Mouse (Mus musculus) heart, adult 11 months (tissue): ENCODE measurements around the gene Cmas.

ENCODE experiments used
- DNase-seq: peaks from one replicate; pipeline ENCODE4 v3.0.0; 2022

The Cmas gene

DNA sequence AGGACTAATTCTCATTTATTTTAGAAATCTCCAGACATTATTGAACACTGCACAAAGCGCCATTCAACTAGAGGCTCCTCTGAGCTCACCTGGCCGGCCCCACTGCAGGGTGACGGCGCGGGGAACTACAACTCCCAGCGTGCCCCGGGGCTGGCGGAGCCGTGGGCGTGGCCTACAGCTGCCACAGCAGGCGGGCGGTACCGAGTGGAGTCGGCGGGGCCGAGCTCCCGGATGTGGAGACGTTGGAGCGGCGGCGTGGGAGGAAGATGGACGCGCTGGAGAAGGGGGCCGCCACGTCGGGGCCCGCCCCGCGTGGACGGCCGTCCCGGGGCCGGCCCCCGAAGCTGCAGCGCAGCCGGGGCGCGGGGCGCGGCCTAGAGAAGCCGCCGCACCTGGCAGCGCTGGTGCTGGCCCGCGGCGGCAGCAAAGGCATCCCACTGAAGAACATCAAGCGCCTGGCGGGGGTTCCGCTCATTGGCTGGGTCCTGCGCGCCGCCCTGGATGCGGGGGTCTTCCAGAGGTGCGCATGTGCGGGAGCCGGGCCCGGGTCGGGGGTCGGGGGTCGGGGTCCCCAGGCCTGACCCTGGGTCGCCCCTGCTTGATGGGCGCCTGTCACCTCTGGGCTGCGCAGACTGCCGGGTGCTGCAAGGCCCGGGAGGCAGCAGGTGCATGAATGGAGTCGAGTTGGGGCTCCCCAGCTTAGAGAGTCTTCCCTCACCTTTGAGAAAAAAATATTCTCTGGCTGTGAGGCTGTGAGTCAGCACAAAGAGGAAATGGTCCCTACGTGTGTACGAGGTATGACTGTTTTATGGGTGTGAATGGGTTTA is at the start of gene Cmas:
Cmas (plus strand) TSS at position 180 of the 827 bp plus-strand sequence.
- DNase-seq: peak; percentile 99

DNA sequence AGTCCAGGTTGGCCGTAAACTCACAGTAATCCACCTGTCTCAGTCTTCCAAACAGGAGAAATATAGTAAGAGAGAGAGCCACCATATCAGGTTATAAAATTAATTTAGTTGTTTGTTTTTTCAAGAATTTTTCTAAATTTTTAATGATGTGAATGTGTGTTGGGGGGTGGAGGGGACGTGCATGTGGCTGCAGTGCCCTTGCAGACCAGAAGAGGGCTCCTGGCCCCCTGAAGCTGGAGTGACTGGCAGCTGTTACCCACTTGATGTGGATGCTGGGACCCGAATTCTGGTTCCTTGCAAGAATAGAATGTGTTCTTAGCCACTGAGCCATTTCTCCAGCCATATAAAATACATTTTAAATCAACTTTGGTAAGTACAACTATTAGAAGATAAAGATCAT is 49.8 kb upstream of the Cmas start:
- DNase-seq: no peak

DNA sequence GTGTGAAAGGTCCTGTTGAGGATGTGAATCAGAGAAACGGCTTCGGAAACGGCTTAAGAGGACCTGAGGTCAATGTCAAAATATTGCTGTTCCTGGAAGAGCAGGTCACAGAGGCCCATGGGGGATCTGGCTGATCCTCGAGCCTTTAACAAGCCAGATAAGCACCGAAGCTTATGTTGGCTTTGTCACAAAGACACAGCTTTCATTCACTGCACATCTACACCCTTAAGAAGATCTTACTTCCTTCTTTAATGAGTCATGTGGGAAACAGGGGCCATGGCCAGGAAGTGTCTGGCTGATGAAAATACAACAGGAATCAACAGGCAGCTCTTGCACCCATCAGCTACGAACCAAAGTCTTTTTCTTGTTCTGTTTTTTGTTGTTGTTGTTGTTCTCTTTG is 48.1 kb upstream of the Cmas start:
- peak; percentile 95 for DNase-seq

DNA sequence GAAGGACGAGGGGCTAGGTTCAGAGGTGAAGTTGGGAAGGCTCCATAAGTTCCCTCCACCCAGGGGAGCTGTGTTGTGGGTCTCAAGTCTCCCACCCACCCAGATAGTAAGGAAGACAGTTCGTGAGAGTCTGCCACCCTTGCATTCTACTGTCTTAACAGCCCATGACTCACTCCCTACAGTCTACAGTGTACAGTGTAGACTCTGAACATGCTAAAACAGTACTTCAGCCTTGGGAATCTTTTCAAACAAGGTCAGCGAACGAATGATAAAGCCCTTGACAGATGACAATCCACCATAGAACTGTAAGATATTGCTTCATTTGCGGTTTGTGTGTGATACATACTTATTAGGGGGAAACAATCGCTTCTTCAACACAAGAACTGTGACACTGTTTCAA is 45.8 kb upstream of the Cmas start:
- DNase-seq: no peak

DNA sequence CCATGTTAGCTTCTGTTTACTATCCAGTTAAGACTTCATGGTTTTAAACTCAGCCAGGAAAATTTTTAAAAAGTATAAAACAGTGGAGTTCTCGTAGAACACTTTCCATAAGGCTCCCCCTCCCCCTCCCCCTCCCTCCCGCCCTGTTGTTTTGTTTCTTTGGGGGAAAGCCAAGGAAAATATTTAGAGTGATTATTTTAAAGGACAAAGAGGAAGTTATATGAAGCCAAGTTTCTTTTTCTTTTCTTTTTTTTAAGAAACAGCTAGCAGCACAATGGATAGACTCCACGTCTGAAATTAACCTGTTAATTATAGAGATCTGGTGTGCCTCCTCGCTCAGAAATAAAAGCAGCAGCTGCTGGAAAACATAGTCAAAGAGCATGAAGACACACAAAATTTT is 45.4 kb upstream of the Cmas start:
- DNase-seq: no peak

DNA sequence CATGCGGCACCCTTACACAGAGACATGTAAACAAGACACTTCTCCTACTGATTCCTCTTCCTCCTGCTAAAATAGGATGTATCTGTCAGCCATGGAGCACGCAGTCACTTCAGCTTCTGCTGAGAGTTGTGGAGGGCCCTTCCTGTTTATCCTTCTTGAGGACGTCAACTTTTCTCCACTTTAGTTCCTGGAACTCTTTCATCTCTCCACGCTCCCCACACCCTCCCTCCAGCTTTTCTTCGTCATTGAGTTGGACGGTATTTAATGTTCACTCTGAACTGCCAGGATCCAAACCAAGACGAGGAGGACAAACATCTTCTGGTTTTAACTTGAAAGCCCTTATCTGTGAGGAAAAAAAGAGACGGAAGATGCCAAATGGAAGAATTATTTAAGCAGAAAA is 41.5 kb upstream of the Cmas start:
- DNase-seq: peak; percentile 94

DNA sequence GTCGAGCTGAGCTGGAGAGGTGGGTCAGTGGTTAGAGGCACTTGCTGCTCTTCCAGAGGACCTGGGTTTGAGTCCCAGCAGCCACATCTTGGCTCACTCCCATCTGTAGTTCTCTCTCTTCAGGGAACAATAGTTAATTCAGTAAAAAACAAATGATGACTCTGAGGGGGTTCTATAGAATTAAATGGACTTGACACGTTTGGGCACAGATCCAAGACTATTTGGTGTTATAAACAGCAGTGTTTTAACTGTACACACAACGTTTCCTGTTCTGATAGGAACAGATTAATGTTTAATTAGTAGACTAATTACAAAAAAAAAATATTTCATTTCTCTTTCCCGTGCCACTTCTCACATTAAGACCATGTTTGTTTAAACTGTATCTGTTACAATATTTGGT is 39.3 kb upstream of the Cmas start:
- no peak for DNase-seq

DNA sequence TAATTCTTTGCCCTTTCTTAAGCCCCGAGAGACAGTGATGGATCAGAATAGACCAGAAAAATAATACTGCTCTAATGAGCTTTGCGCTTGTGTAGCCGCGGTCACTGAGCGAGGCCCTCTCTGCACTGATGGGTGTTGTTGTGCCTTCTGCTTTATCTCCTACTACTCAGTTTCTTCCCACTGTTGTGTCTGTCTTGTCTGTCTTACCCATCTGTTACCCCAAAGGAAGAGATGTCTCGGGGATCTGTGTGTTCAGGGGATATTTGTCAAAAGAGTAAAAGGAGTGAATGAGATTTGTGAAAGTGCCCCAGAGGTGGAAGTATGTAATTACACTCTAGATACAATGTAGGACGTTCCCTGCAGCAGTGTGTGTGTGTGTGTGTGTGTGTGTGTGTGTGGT is 38.3 kb upstream of the Cmas start:
- DNase-seq: no peak

DNA sequence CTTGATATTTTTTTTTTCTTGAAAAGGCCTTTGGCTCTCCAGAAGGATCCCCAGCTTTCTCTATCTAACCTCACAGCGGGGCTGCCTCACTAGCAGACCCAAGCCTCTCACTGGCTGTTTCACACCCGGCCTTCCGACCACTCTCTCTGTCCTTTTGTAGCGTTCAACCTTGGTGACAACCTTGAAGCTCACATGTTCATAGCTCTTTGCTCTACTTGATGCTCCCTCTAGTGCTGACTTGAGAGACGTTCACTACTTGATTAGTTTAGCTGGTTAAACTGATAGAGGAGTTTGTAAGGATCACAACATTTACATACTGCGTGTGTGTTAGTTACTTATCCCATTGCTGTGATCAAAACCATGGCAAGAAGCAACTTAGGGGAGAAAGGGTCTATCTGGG is 35.8 kb upstream of the Cmas start:
- DNase-seq: no peak

DNA sequence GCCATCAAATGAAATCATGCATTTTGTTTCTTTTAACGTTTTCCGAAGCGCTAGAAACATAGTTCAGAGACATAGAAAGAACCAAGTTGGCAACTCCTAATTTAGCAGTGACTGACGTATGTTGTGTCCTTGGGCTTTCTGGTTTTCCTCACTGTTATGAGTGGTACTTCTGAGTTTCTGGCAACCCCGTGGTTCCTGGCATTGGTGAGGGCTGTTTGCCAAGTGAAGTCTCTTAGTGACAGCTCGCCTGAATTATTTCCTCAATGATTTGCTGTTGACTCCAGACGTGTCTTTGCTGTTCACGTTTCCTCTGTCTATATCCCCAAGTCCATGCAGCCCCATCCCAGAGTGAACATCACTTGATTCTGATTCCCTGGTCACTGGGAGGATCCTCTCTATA is 34.8 kb upstream of the Cmas start:
- DNase-seq: no peak

DNA sequence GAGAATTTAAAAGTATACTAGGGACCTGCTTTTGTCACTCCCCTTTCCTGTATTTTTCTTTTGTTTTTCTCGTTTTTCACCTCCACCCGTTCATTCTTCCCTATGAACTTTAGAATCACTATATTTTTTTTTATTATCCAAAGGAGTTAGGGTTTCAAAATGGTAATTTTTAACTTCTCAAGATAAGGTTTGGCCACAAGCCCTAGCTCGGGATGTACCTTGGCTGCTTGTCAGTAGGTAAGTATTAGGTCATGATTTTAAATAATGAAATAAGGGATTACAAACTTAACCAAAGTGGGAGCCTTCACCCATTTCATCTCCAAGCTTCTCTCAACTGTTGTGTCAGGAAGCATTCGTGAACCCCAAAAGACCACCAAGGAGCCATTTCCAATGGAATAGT is 30.5 kb upstream of the Cmas start:
- DNase-seq: no peak

DNA sequence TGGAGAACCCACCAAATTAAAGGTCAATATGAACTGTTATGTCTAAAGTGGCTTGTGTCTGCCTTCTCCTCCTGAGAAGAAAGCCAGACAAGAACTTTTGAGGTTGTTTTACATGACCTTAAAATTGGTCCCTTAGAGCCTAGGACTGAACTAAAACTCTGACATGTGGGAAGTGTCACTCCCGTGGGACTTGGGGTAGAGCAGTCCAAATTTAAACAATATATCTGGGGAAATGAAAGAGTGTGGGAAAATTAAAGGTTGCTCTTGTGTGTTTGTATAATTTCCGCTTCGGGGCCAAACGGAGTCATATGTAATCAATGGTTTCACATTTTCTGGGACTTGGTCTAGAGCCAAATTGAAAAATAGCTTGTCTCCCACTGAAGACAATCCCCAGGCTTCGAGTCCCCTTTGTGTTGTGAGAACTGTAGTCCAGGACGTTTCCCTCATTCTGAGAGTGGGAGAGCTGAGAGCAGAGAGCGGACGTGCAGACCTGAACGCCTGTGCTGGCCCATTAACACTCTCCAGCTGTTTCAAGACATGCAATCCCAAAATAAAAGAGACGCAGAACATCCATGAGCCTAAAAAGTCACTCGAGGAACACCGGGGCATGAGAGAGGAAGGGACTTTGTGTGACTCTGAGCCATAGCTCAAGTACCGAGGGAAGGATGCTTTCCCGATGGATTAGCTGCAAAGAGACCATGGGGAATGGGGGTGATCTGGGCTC is 23.8 kb upstream of the Cmas start:
- peak; percentile 97 for DNase-seq

DNA sequence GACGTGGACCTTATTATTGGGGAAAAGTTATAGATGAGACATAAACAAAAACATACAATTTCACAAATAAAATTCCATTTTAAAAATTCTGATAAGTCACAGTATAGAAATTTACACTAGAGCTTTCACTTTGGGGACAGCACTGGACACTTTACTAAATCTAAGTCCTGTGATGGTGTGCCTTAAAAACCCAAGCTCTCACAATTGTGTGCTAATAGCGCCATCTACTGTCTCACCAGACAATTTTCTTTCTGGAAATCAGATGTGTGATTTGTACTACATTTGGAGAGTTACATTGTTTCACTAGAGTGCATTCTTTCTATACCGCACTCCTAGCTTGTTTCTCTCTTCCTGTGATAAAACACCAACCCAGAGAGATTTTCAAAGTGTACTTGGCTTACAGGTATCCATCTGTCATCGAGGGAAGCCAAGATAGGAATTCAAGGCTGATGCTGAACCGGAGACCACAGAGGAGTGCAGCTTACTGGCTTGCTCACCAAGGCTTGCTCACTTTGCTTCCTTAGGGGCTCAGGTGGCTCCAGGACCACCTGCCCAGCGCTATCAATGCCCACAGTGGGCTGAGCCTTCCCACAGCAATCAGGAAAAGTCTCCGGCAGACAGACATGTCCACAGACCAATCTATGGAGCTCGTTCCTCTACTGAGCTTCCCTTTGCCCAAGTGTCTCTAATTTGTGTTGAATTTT is 21.0 kb upstream of the Cmas start:
- no peak for DNase-seq

DNA sequence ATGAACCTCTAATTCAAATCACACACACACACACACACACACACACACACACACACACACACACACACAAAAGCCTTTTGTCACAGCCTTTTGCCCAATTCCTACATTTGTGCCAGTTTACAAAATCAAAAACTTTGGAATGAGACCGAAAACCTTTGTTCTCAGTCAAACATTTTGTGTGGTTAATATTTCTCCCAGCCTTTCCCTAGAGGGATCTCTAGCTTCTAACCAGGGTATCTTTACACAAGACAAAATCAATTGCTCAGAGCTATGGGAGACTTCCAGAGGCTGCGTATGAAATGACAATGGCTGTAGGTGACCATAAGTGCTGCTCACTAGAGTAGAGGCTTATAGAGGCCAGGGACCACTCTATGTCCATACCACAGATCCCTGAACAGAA is 18.3 kb upstream of the Cmas start:
- DNase-seq: no peak

DNA sequence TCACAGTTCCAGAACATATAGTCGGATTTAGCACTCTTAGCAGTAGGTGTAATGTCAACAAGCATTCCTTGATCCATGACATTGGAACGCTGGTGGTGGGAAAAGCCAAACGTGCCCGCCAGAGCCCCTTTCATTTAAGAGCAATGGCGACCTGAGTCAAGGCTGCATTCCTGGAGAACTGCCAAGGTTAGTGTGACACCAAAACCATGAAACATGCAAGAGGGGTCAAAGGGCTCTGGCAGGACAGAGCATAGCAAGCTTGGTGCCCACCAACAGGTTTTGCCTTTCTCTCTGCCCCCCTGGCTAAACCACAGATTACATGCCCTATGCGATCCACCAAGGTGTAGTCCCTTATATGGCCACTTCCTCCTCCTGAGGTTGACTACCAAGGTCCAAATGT is 17.8 kb upstream of the Cmas start:
- DNase-seq: no peak

DNA sequence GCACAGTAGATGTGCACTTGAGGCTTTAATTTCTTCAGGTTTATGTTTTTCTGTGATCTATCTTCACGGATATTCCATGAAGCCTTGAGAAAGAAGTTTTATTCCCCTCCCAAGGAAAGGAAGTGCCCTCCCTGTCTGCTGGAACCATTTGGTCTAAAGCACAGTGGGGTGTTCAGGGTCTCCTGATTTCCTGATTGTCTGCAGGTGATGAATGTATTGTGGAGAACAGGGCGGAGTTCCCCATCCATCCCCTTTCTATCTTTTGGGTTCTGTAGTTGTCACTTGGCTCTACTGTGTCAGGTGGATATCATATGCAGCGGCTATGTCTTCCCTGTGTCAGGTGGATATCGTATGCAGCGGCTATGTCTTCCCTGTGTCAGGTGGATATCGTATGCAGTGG is 14.7 kb upstream of the Cmas start:
- no peak for DNase-seq

DNA sequence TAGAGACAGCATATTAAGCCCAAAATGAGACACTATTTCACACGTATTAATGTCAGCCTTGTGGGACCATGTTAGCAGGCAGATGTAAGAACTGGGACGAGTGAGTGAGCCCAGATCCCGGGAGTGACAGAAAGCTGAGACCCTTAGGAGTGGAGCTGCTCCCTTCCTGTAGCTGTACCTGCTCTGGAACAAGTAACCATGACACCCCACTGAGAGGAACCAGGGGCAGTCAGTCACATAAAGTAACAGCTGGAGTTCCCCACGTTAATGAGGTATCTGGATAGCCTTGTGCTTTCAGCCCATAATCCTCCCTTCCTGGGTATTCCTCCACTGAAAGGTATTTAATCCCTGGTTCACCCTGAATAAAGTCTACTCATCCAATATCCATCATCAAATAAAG is 13.3 kb upstream of the Cmas start:
- DNase-seq: no peak

DNA sequence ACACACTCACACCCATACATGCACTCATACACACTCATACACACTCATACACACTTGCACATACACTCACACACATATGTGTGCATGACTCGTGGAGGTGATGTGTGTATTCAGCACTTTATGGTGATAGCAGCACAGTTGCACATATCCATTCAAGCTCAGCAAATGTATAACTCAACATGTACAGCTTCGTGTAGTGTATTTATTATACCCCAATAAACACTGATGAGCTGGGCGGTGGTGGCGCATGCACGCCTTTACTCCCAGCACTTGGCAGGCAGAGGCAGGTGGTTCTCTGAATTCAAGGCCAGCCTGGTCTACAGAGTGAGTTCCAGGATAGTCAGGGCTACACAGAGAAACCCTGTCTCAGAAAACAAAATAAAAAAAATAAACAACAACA is 11.0 kb upstream of the Cmas start:
- no peak for DNase-seq

DNA sequence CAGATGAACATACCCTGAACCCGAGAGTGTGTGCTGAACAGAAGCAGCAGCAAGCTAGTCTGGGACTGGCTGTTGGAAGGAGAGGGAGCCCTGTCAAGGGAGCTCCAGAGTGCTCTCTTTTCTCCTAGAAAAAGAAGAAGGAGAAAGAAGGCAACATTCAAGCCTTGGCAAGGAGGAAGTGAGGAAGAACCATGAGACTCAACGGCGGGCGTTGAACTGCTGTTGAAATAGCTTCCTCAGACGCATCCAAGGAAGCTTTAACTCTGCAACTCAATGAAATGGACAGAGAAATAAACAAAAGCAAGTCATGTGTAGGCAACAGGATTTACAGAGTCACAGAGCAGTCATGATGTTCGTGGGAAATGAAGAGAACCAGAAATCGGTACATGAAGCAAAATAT is 9.7 kb upstream of the Cmas start:
- DNase-seq: no peak

DNA sequence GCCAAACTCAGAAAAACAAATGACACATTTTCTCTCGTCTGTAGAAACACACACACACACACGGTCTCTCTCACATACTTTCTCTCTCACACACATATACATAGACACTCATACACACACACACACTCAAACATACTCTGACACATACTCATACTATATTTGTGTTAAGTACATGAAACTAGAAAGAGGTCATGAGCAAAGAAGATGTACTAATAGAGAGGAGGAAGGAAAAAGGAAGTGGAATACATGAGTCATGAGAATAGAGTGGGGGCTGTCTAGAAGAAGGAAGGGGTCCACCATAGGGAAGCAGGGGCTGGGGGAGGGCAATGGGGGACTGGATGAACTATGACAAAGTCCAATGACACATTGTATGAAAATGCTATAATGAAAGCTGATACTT is 9.3 kb upstream of the Cmas start:
- DNase-seq: no peak

DNA sequence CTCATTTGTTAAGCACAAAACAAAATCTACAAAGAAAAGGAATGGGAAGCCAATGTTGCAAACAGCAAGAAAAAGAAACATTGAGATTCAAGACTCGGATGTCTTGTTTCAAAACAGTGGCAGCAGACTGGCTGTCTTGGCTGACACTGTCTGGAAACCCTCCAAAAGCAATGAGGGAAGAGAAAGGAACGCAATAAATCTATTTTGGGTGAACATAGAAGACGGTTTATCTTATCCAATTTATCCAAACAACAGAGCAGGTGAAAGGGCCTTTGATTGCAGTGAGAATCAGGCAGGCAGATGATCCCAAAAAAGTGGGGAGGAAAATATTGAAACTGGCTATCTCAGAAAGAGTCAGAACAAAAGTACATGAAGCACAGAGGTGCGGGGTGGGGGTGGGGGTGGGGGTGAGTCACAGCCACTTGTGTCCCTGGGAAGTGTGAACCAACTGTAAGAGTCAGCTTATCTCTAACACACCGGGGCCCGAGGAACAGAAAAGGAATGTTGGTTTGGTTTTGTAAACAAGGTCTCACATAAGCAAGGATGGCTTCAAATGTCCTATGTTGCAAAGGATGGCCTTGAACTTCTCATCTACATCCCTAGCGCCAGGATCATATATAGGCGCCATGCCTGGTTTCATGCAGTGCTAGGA is 8.3 kb upstream of the Cmas start:
- no peak for DNase-seq

DNA sequence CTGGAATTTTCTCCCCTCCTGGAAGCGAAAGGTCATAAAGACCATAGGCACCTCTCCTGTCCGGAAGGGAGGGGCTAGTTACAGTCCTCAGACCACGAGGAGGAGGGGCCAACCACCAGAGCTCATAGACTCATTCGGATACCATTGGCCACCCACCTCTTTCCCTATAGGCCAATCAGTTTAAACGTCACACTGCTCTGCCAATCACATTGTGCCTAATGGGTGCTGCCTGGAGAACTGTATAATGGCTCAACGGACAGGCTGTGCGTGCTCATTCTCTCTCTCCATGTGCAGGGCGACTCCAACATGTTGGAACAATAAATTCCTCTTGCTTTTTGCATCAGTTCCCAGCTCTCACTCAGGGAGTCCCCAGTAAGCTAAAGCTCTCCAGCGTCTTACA is 5.1 kb upstream of the Cmas start:
- no peak for DNase-seq
